Mouse (Mus musculus) embryonic facial prominence, embryonic 12.5 days (tissue): Measurements from ENCODE around the gene Cdh13. TPM values are rescaled to one million over a fixed set of nuclear protein-coding genes. Genes with fewer than 3 reads are reported as not detected.

Experiments used
- ATAC-seq: fragments of 200-750 bp; cut with Nextera tagmentation; 2 replicates; pipeline ENCODE4 v1.8.0; 2017; ENCODE audit not compliant: insufficient number of reproducible peaks, insufficient read depth, low FRiP score, low TSS enrichment
- H3K27ac ChIP-seq: fragments of 300-500 bp; sonication (generic); 2 replicates; pipeline ENCODE4 v1.5.1; 2016; ENCODE audit warnings: mild to moderate bottlenecking
- H3K27me3 ChIP-seq: fragments of 300-500 bp; sonication (generic); 2 replicates; pipeline ENCODE4 v1.6.1; 2016; ENCODE audit warnings: mild to moderate bottlenecking, moderate library complexity
- H3K36me3 ChIP-seq: fragments of 300-500 bp; sonication (generic); 2 replicates; pipeline ENCODE4 v1.6.1; 2016; ENCODE audit warnings: mild to moderate bottlenecking
- H3K4me1 ChIP-seq: fragments of 300-500 bp; sonication (generic); 2 replicates; pipeline ENCODE4 v1.6.1; 2016
- H3K4me2 ChIP-seq: fragments of 300-500 bp; sonication (generic); replicated peaks from 2 replicates; pipeline ENCODE4 v1.6.1; 2016; ENCODE audit warnings: mild to moderate bottlenecking, moderate library complexity
- H3K4me3 ChIP-seq: fragments of 300-500 bp; sonication (generic); 2 replicates; pipeline ENCODE4 v1.5.1; 2016; ENCODE audit warnings: mild to moderate bottlenecking
- H3K9ac ChIP-seq: fragments of 300-500 bp; sonication (generic); 2 replicates; pipeline ENCODE4 v1.6.1; 2016; ENCODE audit warnings: mild to moderate bottlenecking, moderate library complexity
- H3K9me3 ChIP-seq: fragments of 300-500 bp; sonication (generic); 2 replicates; pipeline ENCODE4 v1.6.1; 2016; ENCODE audit warnings: mild to moderate bottlenecking, moderate library complexity
- WGBS: fragments of 180-500 bp; shearing (Covaris S2); methylation state at CpG from one replicate; pipeline ENCODE4 v1.1.7; 2016; 5-methylcytosine and 5-hydroxymethylcytosine counted together
- polyA plus RNA-seq: library from polyadenylated mRNA; unstranded; fragments of >200 nt; fragmentation: Nextera tagmentation; extraction: Ambion mirVana; gene quantifications from 2 replicates; pipeline ENCODE4 v1.2.1, GENCODE M21; 2016

Gene Cdh13
- polyA plus RNA-seq, 1 experiment from 2014 or later = 10.6 TPM

DNA sequence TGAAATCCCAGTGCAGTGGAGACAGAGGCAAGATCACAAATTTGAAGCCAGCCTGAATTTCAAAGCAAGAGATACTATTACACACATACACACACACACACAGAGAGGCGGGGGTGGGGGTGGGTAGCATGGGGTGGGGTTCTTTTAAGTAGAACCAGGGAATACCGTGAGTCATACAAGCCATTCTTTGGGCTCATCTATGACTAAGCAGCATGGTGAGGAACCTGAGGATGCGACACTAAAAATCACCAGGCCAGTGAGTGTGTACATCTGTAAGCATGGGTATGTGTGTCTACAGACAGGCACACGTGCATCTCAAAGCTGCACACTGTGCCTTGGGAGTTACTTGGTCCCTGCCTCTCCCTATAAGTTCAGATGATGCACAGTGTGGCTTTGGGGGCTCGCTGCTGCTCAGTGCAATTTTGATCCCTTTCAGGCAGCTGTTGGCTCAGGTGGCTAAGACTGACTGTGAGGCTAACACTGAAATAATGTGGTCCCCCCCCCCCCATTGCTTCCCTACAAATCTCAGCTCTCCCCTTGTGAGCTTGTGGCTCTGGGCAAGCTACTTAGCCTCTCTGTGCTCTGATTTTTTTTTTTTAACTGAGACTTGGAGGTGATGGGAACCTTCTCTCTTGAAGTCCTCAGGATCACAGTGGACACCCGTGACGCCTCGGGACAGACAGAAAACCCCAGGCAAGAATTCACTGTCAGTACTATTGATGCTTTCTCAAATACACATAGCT, 255.5 kb downstream of the Cdh13 start:
- Histone ChIP-seq H3K27me3 (0 out of 2 replicates have a peak, but pooled peaks cover 4% of the 10 kb centered on the region), H3K27ac (no peak overlapping the region), H3K4me2 (no peak overlapping the region), H3K9ac (no peak overlapping the region), H3K36me3 (no peaks in the 10 kb centered on the region), H3K9me3 (no peaks in the 10 kb centered on the region), H3K4me1 (peaks cover 10% of the 10 kb centered on the region), H3K4me3 (no peak overlapping the region)
- WGBS = 48% methylated on average over 8 of the region's 8 CpGs
- ATAC-seq = no peak

DNA sequence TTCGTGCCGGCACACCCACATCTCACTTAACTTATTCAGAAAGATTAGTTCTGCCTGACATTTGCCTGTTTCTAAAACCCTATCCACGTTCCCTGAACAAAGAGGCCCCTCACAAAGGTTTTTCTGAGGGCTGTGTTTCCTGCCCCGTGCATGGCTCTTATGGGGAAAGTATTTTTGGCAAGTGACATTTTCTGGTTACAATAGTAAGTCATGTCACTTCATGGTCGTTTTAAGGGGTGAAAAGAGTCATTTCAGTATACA, 256.0 kb downstream of the Cdh13 start:
- H3K27me3 ChIP-seq = 0 out of 2 replicates have a peak, but pooled peaks cover 7% of the 10 kb centered on the region
- no peak overlapping the region for H3K4me3 ChIP-seq
- ATAC-seq = no peak
- H3K4me2 ChIP-seq = no peak overlapping the region
- no peak overlapping the region for H3K27ac ChIP-seq
- H3K9ac ChIP-seq = no peak overlapping the region
- no peaks in the 10 kb centered on the region for H3K9me3 ChIP-seq
- peaks cover 10% of the 10 kb centered on the region for H3K4me1 ChIP-seq
- H3K36me3 ChIP-seq = no peaks in the 10 kb centered on the region
- WGBS = 8% methylated on average over 5 of the region's 5 CpGs

DNA sequence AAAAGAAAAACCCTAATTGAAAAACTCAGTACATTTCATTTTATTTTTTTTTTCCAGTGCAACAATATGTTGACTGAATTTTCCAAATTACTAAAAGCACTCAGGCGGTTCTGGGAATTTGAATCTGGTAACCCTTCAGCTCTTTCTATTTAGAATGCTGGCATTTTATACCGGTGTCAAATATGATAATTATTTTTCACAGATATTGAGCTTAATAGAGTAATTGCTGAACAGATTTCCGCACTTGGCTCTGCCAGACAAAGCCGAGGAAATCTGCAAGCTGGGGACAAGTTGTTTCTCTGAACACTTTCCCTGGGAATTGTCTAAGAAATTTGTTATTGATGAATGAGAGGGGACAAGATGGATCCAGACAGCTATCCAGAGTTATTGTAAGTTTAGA, 256.4 kb downstream of the Cdh13 start:
- WGBS = 68% methylated on average over 4 of the region's 4 CpGs

DNA sequence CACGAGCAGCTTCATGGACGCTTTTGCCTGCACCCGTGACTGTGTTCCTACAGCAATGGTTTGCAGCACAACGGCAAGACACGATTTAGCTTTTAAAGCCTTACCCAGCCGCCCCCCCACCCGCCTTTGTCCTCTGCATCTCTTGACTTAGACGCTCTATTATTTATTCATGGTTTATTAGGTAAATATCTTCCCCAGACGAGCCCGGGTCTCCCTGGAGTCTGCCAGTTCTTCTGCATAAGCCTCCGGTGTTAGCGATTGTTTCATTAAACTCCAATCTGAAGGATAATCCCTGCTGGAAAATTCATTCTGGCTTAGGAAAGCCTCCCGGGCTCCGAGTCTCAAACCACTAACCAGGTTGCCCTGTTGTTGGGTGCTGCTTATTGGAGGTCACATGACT, 268.9 kb downstream of the Cdh13 start:
- 89% methylated on average over 14 of the region's 14 CpGs for WGBS
- no peaks in the 10 kb centered on the region for H3K9me3 ChIP-seq
- H3K9ac ChIP-seq = no peak overlapping the region
- H3K4me3 ChIP-seq = no peak overlapping the region
- no peaks in the 10 kb centered on the region for H3K27me3 ChIP-seq
- 0 out of 2 replicates have a peak, but pooled peaks cover 3% of the 10 kb centered on the region for H3K4me1 ChIP-seq
- no peaks in the 10 kb centered on the region for H3K36me3 ChIP-seq
- no peak for ATAC-seq
- H3K4me2 ChIP-seq = no peak overlapping the region
- H3K27ac ChIP-seq = no peak overlapping the region

More for the DNA sequence above, 256.4 kb downstream of the Cdh13 start:
- H3K4me1 ChIP-seq = peaks cover 10% of the 10 kb centered on the region
- H3K4me2 ChIP-seq = no peak overlapping the region
- 0 out of 2 replicates have a peak, but pooled peaks cover 7% of the 10 kb centered on the region for H3K27me3 ChIP-seq
- no peaks in the 10 kb centered on the region for H3K36me3 ChIP-seq
- H3K9ac ChIP-seq = no peak overlapping the region
- no peak overlapping the region for H3K4me3 ChIP-seq
- no peaks in the 10 kb centered on the region for H3K9me3 ChIP-seq
- no peak overlapping the region for H3K27ac ChIP-seq
- ATAC-seq = no peak

DNA sequence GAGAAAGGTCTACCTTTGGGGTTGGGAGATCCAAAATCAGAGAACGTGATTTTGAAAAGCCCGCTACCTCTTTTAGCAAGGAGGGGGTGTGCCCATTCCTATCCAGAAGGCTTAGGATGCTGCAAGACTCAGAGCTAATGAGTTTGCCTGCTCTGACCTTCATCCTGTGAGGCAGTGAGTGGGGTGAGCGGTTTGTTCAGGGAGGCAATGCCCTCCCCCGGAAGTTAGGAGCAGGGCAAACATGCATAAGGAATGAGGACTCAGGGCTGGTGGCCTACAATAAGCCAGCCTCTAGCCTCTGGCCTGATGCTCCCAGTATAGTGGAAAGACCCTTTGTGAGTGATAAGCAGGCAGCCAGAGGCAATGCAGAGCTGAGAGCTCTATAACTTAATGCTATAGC, 269.3 kb downstream of the Cdh13 start:
- WGBS = 74% methylated on average over 4 of the region's 4 CpGs
- no peak for ATAC-seq
- Histone ChIP-seq H3K36me3 (no peaks in the 10 kb centered on the region), H3K9ac (no peak overlapping the region), H3K27ac (no peak overlapping the region), H3K4me3 (no peak overlapping the region), H3K4me1 (0 out of 2 replicates have a peak, but pooled peaks cover 3% of the 10 kb centered on the region), H3K27me3 (no peaks in the 10 kb centered on the region), H3K9me3 (no peaks in the 10 kb centered on the region), H3K4me2 (no peak overlapping the region)

DNA sequence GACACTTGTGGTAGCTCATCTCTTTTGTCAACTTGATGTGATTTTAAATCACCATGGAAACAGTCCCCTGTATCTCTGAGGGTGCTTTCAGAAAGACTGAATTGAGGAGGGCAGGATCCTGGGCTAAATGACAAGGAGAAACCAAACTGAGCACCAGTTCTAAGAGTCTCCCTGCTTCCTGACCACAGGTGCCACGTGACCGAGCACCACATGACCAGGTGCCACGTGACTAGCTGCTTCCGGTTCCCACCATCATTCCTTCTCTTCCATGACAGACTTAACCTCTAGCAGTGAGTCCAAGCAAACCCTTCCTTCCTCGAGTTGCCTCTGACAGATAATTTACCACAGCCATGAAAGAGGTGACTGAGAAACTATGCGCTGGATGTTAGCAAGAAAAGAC, 280.5 kb downstream of the Cdh13 start:
- 66% methylated on average over 6 of the region's 6 CpGs for WGBS

DNA sequence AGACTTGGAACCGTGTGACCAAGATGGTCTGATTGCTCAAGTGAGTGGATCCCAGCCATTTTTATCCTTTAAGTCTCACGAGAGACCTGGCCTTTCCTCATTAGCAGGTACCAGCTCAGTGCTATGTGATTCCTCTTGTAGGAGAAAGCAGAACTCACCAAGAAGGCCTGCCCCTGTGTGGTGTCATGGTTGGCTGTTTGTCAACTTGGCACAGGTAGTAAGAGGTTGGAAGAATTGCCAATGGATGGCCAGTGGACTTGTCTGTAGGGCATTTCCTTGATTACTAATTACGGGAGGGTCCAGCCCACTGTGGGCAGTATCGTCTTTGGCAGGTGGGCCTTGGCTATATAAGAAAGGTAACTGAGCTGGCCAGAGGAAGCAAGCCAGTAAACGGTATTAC, 281.7 kb downstream of the Cdh13 start:
- Histone ChIP-seq H3K9me3 (no peaks in the 10 kb centered on the region), H3K4me3 (no peak overlapping the region), H3K4me1 (no peaks in the 10 kb centered on the region), H3K27ac (no peak overlapping the region), H3K27me3 (no peaks in the 10 kb centered on the region), H3K36me3 (no peaks in the 10 kb centered on the region), H3K9ac (no peak overlapping the region), H3K4me2 (no peak overlapping the region)
- 91% methylated on average over 5 of the region's 5 CpGs for WGBS
- no peak for ATAC-seq

More for the DNA sequence above, 280.5 kb downstream of the Cdh13 start:
- Histone ChIP-seq H3K4me2 (no peak overlapping the region), H3K36me3 (no peaks in the 10 kb centered on the region), H3K27me3 (no peaks in the 10 kb centered on the region), H3K4me3 (no peak overlapping the region), H3K9me3 (no peaks in the 10 kb centered on the region), H3K4me1 (no peaks in the 10 kb centered on the region), H3K9ac (no peak overlapping the region), H3K27ac (no peak overlapping the region)
- ATAC-seq = no peak

DNA sequence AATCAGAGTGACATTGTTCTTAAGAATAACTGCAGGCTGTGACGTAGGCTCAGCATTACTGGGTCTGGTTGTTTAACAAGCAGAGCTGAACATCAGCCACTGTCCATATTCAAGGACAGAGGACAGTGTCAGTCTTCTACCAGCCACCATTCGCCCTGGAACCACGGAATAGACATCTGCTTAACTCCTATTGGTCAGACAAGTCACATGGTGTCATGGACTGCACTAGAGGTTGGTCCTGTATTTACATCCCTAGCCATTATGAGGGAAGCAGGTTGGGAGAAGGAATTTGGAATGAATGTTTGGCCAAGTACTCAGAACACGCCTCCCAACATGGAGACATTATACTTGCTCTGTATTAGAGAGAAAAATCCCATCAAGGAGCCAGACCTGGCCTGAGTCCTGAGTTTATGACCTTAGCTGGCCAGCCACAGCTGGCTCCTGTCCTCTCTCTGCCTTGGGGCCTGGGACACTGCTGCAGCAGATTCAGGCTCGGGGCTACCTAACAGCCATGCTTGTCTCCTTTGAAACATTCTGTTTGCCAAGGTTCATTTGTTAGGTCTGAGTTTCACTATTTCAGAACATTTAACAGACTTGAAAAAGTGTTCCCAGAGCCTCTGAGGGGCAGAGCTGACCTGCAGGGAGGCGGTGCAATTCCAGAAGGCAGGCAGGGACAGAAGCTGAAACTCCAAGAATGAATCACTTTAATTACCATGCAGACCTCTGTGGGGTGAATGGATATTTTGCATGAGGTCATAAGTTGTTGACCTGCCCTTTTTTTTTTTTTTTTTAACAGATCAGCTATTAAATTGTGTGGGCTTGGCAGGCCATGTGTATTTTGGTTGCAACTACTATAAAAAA, 282.6 kb downstream of the Cdh13 start:
- Histone ChIP-seq H3K4me2 (no peak overlapping the region), H3K4me3 (no peak overlapping the region)
- WGBS = 66% methylated on average over 6 of the region's 6 CpGs

DNA sequence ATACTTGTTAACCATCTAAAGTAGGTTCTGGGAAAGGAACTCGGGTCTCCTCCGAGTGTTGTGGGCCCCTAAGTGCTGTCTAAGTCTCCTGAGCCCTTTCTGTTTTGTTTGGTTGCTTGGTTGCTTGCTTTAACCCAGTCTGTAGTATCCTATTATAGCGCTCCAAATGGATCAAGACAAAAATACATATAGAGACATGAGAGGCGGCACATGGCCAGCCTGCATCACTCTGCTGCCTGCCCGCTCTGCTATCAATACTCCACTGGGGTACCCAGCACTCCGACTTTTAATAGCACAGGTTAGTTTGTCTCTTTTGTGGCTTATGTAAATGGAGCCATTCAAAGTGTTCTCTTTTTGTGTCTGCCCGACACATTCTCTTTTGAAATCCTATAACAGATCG, 285.8 kb downstream of the Cdh13 start:
- Histone ChIP-seq H3K36me3 (no peaks in the 10 kb centered on the region), H3K27me3 (no peaks in the 10 kb centered on the region), H3K27ac (no peak overlapping the region), H3K4me1 (no peaks in the 10 kb centered on the region), H3K4me3 (no peak overlapping the region), H3K4me2 (no peak overlapping the region), H3K9me3 (no peaks in the 10 kb centered on the region), H3K9ac (no peak overlapping the region)
- 86% methylated on average over 8 of the region's 8 CpGs for WGBS
- ATAC-seq = no peak

More for the DNA sequence above, 282.6 kb downstream of the Cdh13 start:
- Histone ChIP-seq H3K9me3 (no peaks in the 10 kb centered on the region), H3K9ac (no peak overlapping the region), H3K36me3 (no peaks in the 10 kb centered on the region), H3K4me1 (no peaks in the 10 kb centered on the region), H3K27me3 (no peaks in the 10 kb centered on the region), H3K27ac (no peak overlapping the region)
- ATAC-seq = no peak

DNA sequence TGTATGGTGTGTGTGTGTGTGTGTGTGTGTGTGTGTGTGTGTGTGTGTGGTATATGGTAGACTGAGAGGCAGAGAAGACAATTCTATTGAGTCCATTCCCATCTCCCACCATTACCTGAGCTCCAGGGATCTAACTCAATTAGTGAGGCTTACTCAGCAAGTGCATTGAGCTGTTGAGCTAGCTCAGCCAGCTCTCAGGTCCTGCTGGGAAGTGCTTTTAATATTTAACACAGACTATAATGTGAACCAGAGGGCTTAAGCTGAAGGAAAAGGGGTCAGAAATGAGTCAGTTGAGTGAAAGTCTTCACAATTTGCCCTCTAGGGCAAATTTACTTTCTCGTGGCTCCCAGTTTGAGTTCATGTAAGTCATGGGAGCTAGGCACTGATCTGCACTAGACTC, 297.7 kb downstream of the Cdh13 start:
- Histone ChIP-seq H3K9ac (no peak overlapping the region), H3K4me3 (no peak overlapping the region), H3K27ac (no peak overlapping the region), H3K9me3 (0 out of 2 replicates have a peak, but pooled peaks cover 3% of the 10 kb centered on the region), H3K36me3 (no peaks in the 10 kb centered on the region), H3K4me1 (no peaks in the 10 kb centered on the region), H3K27me3 (no peaks in the 10 kb centered on the region), H3K4me2 (no peak overlapping the region)
- 76% methylated on average over 1 of the region's 1 CpGs for WGBS
- ATAC-seq = no peak

DNA sequence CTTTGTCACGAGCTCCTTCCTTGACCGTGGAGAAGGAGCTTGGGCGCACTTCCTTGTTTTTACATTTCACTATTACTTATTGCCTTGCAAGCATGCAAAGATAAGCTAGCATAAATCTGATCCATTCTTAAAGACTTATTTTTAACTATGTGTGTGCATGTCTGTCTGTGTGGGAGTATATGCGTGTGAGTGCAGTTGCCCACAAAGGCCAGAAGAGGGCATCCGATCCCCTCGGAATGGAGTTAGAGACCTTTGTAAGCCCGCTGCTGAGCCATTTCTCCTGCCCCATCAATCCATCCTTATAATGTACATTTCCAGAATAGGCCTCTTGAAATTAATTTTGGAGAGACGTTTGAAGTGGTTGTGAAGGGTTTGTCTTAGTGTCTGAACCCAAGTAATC, 298.7 kb downstream of the Cdh13 start:
- no peak overlapping the region for H3K4me2 ChIP-seq
- 0 out of 2 replicates have a peak, but pooled peaks cover 3% of the 10 kb centered on the region for H3K9me3 ChIP-seq
- H3K27ac ChIP-seq = no peak overlapping the region
- H3K9ac ChIP-seq = no peak overlapping the region
- ATAC-seq = no peak
- WGBS = 92% methylated on average over 8 of the region's 8 CpGs
- H3K27me3 ChIP-seq = no peaks in the 10 kb centered on the region
- H3K4me1 ChIP-seq = no peaks in the 10 kb centered on the region
- no peak overlapping the region for H3K4me3 ChIP-seq
- no peaks in the 10 kb centered on the region for H3K36me3 ChIP-seq

DNA sequence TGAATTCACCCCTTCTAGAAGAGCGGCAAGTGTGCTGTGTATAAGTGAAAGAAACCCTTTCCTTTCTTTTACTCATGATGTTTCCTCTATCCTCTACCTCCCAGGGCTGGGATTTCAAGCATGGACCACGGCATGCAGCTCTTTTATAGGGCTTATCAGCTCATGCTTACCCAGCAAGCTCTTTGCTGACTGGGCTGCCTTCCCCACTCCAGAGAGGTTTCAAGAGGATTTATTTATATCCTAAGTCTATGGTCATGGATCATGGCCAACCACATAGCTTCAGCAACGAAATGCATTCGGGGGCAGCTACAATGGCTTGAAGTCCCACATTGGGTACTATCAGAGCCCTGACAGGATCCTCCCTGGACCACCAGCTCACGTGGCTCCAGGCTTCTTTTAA, 304.4 kb downstream of the Cdh13 start:
- Histone ChIP-seq H3K9me3 (no peaks in the 10 kb centered on the region), H3K27ac (no peak overlapping the region), H3K4me3 (no peak overlapping the region), H3K36me3 (no peaks in the 10 kb centered on the region), H3K27me3 (no peaks in the 10 kb centered on the region), H3K9ac (no peak overlapping the region), H3K4me2 (no peak overlapping the region), H3K4me1 (no peaks in the 10 kb centered on the region)
- WGBS = 82% methylated on average over 5 of the region's 5 CpGs
- ATAC-seq = no peak
